Mouse (Mus musculus) cerebellum, adult 18-20 months (tissue): ENCODE measurements around the gene Rbfox3.

Source experiments
- DNase-seq, 2 experiments: peaks; one replicate each; pipeline ENCODE4 v3.0.0; 2021

Rbfox3 gene

GRCm38 (mm10) chr11:118653521-118654318 lies 257.7 kb downstream of the Rbfox3 start:
- DNase-seq = peak; percentile 45 to 58

DNA sequence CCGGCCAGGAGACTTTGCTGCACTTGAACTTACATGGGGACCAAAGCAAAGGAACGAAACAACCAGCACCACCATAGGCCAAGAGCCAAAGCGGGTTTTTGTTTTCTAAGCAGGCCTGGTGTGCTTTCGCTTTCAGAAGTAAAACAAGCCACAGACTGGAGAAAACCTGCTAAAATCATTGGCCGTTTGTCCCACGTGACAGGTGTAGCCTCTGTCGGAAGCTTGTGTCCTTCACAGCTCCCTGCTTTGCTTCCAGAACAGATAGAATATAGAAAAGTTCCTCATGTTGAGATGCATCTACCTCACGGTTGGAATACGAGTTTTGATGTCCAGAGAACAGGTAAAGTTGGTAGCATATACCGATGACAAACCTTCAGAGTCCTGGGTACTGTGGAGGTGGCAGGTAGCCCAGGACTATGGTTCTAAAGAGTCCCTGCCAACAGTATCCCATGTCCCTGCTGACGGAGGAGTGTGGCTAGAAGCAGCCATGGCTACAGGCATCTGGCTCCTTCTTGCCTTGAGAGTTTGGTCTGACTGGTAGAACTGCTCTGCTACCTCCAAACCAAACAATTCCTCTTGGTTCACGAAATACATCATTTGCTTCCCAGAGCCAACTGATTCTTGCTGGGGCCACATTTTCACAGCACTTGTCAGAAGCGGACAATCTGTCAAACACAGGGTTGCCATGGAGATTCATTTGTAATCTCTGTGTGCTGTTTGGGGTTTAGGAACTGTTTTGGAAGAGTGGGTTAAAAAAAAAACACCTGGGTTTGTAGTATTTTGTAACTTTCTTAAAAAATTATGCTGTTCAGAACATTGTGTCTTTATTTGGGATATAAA lies 258.8 kb downstream of the Rbfox3 start:
- peak; percentile 49 to 54 for DNase-seq

GRCm38 (mm10) chr11:118648369-118648768 lies 263.0 kb downstream of the Rbfox3 start:
- peak; percentile 84 to 87 for DNase-seq

DNA sequence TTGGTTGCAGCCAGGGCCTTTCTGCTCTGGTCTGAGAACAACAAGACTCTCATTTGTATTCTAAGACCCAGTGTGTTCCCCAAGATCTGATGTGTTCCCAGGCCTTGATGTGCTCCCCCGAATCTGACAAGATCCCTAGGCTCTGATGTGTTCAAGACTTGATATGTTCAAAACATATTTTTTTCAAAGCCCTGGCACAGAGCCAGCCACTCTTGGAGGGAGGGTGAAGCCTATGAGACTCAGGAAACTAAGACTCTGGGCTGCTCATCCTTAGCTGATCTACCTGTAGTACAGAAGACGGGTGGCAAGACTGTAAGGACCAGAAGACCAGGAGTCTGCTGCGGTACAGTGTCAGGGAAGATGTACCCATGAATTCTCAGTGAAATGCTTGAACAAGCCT lies 264.5 kb downstream of the Rbfox3 start:
- DNase-seq = peak; percentile 37 to 49

DNA sequence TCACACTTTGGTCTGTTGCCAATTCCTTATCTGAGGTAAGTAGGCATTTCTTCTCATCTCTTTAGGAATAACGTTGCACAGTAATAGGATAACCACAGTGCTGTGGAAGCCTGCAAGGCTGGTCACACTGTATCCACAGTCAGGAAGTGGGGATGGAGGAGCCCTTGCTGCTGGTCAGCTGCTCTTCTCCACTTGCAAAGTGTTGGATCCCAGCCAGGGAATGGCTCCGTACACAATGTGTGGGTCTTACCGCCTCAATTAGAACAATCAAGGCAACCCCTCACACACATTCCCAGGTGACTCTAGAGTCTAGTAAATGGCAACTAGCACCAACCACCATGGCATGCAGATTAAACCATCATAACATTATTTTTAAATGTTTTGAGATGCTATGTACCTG lies 266.2 kb downstream of the Rbfox3 start:
- peak; percentile 45 to 47 for DNase-seq

DNA sequence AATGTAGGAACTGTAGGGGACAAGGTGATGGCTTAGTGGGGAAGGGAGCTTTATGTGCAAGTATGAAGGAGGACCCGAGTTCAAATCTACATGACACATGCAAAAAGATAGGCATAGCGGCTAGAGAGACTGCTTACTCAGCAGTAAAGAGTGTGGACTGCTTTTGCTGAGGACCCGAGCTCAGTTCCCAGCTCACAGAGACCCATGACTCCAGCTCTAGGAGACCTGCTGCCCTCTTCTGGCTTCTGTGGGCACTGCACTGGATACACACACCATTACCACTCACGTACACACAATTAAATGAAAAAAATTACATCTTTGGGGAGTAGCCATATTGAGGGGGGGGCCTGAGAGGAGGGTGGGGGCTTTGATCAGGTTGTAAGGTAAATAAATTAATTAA lies 270.7 kb downstream of the Rbfox3 start:
- DNase-seq = no peak

GRCm38 (mm10) chr11:118637718-118638117 lies 273.7 kb downstream of the Rbfox3 start:
- no peak for DNase-seq

GRCm38 (mm10) chr11:118634647-118635046 lies 276.8 kb downstream of the Rbfox3 start:
- DNase-seq = peak in 1 of 2 experiments; percentile 59

DNA sequence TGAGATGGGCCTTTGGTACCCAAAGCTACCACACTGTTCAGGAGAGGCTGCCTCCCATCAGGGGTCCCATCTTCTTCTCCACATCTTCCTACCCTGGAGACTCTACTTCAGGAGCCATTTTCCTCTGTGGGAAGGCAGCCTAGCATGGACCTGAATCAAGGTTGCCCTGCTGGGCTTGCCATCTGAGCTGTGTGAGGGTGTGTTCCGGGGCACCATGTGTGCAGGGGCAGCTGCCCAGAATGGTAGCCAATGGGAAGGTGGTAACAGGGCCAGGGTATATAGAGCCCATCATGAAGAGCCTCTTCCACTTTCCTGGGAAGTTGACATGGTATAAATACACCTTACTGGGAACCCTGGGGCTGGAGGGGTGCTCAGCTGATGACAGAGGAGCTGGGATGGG lies 281.7 kb downstream of the Rbfox3 start:
- peak; percentile 64 to 71 for DNase-seq

- no peak for DNase-seq
Observed at GRCm38 (mm10) chr11:118627541-118627940, 283.9 kb downstream of the Rbfox3 start.

GRCm38 (mm10) chr11:118620869-118621268 lies 290.5 kb downstream of the Rbfox3 start:
- DNase-seq = peak; percentile 54 to 66

DNA sequence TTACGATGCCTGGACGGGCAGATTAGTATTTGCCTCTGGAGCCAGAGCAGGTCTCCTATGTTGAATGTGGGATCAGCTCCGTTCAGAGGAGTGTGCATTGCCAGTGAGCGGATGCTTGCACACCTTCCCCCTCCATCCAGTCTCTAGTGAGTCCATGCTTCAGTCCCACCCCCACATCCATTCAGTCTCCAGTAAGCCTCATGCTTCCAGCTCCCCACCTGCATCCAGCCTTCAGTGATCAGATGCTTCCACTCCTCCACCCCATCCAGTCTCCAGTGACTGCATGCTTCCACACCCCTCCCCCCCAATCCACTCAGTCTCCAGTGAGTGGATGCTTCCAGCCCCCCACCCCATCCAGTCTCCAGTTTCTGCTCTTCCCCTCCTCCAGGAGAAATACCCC lies 297.3 kb downstream of the Rbfox3 start:
- no peak for DNase-seq

DNA sequence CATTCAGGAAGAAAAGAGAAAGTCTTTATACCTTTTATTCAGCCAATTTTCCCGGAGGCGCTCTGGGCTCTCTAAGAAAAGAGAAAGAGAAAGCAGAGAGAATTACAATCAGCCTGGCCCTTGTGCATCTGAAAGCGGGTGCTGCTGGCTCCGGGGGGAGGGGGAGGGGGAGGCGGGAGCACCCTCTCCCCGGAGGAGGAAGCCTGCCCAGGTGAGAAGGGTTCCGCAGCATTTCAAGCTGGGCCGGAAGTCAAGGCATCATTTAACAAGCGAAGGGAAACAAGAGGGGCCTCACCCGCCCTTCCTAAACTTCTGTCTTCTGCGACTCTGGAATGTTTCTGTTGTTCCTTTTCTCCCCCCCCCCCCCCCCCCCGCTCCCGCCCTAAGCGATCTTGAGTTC lies 301.3 kb downstream of the Rbfox3 start:
- DNase-seq = no peak

DNA sequence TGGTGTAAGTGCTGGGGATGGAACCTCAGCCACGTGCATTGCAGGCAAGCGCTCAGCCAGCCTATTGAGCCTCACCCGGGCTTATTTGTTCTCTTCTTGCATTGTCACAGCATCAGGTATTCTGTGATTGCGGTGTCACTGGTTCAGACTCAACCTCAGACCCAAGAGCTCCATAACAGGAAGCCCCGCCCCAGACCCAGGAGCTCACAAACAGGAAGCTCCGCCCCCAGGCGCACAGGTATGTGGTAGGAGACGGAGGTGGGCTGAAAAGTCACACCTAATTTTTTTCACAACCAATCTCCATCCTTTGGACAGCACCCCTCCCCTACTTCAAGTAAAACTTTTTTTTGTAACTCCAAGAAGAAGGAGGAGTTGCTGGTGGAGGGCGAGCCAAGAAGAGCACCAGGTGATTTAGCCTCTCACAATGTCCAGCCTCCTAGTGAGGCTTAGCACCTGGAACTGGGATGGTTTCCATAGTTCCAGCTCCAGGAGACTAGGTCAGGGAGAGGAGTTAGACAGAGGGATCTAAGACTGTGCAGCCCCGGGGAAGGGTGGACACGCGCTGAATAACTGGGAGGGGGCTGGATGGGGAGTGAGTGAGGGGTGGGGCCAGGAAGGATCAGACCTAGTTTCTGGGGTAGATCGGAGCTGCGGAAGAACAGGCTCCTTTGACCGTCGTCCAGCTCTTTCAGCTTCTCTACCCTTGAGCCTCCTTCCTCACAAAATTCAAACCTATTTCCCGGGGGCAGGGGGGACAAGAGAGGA lies 302.0 kb downstream of the Rbfox3 start:
- DNase-seq = no peak

GRCm38 (mm10) chr11:118607927-118608326 lies 303.5 kb downstream of the Rbfox3 start:
- no peak for DNase-seq

DNA sequence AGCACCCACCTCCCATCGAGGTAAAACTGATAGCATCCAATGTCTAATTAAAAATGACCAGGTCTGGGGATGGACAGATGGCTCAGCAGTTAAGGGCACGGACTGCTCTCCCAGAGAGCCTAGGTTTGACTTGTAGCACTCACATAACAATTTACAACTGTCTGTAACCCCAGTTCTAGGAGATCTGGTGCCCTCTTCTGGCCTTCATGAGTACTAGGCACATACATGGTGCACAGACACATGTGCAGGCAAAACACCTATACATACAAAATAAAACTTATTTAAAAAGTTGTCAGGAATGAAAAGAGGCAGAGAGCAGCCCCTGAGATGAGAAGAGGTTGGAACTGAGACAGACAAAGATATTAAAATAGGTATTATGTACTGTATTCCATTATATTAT lies 305.8 kb downstream of the Rbfox3 start:
- DNase-seq = no peak

GRCm38 (mm10) chr11:118604206-118604605 lies 307.2 kb downstream of the Rbfox3 start:
- peak; percentile 62 to 71 for DNase-seq

GRCm38 (mm10) chr11:118603126-118603525 lies 308.3 kb downstream of the Rbfox3 start:
- no peak for DNase-seq

DNA sequence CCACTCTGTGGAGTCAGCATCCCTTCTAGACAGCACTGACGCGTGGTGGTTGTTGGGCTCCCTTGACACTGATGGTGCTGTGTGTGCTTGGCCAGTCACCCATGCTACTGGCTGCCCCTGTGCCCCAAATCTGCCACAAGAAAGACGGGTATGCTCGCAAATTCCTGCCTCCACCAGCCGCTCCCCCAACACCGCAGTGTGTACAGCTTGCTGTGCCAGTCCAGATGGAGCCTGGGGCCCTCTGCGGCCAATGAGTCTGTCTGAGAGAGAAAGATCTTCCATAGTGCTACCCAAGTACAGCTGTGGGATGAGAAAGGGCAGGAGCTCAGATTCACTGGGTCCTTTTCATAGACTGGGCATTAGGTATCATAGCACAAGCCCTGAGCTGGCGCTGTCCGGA lies 309.9 kb downstream of the Rbfox3 start:
- DNase-seq = peak in 1 of 2 experiments; percentile 51

DNA sequence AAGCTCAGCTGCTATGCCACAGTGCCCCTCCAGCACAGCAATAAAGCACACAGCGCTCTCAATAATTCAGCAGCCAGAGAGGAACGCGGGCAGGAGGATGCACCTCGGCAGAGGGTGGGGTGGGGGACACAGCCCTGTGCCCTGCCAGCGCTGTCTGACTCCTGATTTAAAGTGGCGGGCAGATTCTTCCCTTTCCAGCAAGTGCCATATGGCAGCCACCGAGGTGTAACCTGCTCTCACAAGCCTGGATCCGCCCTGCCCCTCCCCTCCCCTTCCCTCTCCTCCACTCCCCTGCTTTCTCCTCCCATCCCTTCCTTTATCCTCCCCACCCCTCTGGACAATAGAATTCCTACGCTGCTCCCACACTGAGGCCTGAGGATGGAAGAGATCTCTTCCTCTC lies 311.2 kb downstream of the Rbfox3 start:
- peak; percentile 70 to 86 for DNase-seq

GRCm38 (mm10) chr11:118598726-118599125 lies 312.7 kb downstream of the Rbfox3 start:
- peak; percentile 72 for DNase-seq

GRCm38 (mm10) chr11:118584826-118585225 lies 326.6 kb downstream of the Rbfox3 start:
- DNase-seq = no peak

DNA sequence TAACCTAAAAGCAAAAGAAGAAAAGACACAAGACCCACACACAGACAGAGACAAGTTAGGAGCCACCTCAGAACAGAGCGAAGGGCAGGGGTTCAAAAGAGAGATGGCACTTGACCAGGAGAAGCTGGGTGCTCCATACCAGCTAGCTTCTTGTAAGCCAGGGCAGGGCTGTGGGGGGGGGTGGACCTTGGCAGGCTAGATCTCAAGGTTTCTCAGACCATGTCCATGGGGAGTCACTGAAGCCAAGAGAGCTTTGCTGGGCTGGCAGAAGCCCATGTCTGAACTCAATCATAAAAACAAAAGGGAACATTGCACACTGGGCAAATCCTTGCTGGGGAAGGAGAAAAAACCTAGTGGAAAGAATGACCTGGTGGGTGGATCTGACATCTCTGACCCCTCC lies 327.4 kb downstream of the Rbfox3 start:
- peak; percentile 48 to 50 for DNase-seq
